Mouse (Mus musculus): ENCODE measurements at regions not wholly inside any gene's neighbourhood (a gene's known extent, or its start where the extent isn't known, plus 50 kb on each side); places are given as distances from the start of the nearest gene placed in this dataset.

DNA sequence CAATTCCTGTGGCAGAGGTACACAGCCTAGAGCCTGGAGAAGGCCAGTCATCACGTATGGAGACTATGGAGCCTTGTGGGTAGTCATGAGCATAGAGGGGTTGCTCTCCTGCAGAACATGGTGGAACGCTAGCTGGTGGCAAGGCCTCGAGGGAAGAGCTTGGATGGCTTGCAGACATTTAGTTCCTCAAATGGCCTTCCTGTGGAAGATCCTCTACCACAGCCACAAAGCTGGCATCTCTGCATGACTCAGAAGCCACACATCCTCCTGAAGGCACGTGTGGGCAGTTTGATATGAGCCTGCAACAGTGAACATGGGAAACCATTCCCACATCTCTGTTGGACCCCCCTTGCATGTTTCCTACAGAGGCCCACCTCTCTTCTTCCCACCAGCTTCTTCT is 547.9 kb upstream of the Lrrc6 start:
- no peaks in the 10 kb centered on the region for H3K36me3 ChIP-seq
- no peak overlapping the region for H3K9ac ChIP-seq (replicated peaks)
- H3K27ac ChIP-seq (replicated peaks) = no peak overlapping the region
- H3K4me1 ChIP-seq = no peaks in the 10 kb centered on the region
- H3K27me3 ChIP-seq = no peaks in the 10 kb centered on the region
- no peak overlapping the region for H3K4me2 ChIP-seq (replicated peaks)
- H3K9me3 ChIP-seq = no peaks in the 10 kb centered on the region
- H3K4me3 ChIP-seq = no peak overlapping the region
- ATAC-seq (ENCODE audit: low FRiP score, low read depth) = no peak
- WGBS = 91% methylated on average over 4 of the region's 4 CpGs

DNA sequence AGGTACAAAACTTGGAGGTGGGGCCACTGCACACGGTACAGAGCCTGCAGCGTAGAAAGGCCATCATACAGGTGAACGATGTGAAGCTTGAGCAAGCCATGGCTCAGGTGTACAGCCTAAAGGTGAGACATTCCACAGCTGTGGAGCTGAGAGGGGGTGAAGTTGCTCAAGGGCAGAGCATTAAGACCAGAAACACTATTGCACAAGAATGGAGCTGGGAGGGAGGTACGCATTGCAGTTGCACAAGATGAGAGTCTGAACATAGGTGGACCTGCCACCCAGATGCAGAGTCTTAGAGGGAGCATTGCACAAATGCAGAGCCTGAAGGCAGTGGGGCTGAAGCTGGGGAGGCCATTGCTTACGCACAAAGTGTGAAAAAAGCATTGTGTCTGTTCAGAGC is 547.4 kb upstream of the Lrrc6 start:
- Histone ChIP-seq H3K9ac (replicated peaks) (no peak overlapping the region), H3K4me2 (replicated peaks) (no peak overlapping the region), H3K9me3 (no peaks in the 10 kb centered on the region), H3K27ac (replicated peaks) (no peak overlapping the region), H3K4me1 (no peaks in the 10 kb centered on the region), H3K27me3 (no peaks in the 10 kb centered on the region), H3K36me3 (no peaks in the 10 kb centered on the region), H3K4me3 (no peak overlapping the region)
- 95% methylated on average over 5 of the region's 5 CpGs for WGBS
- no peak for ATAC-seq (ENCODE audit: low FRiP score, low read depth)

DNA sequence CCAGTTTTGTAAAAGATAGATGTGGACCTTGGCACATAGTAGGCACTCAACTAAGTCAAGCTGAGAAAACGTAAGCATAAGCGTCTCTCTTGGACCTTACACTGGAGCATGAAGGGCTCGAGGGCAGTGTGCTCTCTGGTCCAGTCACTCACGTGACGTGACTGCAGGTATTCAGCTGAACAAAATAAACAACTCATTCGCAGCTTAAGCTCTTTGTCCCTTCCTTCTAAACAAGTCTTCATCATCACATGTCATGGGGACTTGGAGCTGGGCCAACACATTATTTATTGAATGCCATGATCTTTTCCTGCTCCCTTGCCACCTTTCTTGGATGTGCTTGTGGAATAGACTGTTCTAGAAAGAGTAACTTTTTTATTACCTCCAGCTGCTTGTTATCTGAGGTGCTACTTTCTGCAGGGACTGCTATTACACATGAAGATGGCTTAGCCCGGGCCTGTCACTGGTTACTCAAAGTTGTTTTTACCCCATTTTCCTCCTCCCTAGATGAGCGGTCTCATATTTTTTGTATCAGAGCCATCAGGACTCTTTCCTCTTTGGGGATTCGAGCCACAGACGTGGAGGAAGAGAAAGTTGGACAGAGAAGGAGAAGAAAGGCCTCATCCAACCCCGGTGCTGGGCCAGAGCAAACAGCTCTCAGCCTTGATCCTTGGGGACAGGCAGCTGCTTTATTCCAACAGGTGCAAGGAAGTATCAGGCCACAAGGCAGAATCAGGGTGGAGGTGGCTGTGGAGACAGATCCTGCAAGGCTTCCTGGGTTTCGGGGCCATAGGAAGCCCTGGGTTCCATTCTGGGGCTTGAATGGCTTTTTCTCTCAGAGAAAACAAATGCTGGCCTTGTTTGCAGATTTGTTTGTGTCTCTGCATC is 545.5 kb upstream of the Lrrc6 start:
- ATAC-seq (ENCODE audit: low FRiP score, low read depth) = no peak
- WGBS = 84% methylated on average over 12 of the region's 12 CpGs
- H3K4me2 ChIP-seq (replicated peaks) = no peak overlapping the region

DNA sequence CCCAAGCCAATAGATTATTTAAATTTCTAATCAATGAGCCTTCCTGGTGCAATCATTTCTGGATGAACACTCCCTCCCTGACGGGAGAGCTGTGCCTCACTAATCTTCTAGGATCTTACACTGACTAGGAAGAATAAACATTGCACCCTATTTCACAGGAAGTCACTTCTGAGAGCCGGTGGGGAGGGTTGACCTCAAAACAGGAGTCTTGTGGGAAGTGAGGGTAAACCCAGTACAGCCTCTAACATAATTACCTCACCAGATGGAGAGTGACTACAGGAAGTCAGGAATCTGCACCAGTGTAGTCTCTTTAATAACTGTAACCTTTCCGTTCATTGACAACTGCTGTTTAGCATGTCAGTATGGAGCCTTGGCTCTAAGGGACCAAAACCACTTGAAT is 544.6 kb upstream of the Lrrc6 start:
- no peaks in the 10 kb centered on the region for H3K27me3 ChIP-seq
- 0 out of 2 replicates have a peak, but pooled peaks cover 1% of the 10 kb centered on the region for H3K4me1 ChIP-seq
- no peak for ATAC-seq (ENCODE audit: low FRiP score, low read depth)
- H3K9me3 ChIP-seq = no peaks in the 10 kb centered on the region
- no peak overlapping the region for H3K4me2 ChIP-seq (replicated peaks)
- H3K27ac ChIP-seq (replicated peaks) = no peak overlapping the region
- no peaks in the 10 kb centered on the region for H3K36me3 ChIP-seq
- no peak overlapping the region for H3K9ac ChIP-seq (replicated peaks)
- WGBS = 62% methylated on average over 3 of the region's 3 CpGs
- no peak overlapping the region for H3K4me3 ChIP-seq

More for the DNA sequence above, 545.5 kb upstream of the Lrrc6 start:
- Histone ChIP-seq H3K4me3 (no peak overlapping the region), H3K9ac (replicated peaks) (no peak overlapping the region), H3K4me1 (no peaks in the 10 kb centered on the region), H3K9me3 (no peaks in the 10 kb centered on the region), H3K36me3 (no peaks in the 10 kb centered on the region), H3K27me3 (no peaks in the 10 kb centered on the region), H3K27ac (replicated peaks) (no peak overlapping the region)

DNA sequence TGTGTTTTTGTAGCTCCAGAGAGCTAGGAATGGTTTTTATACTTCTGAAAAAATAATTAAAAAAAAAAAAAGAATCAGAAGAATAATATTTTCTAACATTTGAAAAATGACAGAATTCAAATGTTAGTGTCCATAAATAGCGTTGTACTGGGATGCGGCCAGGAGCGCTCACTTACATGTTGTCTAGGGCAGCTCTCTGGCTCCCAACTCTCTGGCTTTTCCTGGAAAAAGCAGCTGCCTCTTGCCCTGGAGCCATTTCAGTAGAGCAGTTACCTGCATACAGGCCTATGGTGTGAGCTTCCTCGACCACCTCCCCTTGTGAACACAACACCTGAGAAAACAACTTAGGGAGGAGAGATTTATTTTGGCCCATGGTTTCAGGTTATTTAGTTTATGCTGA is 544.1 kb upstream of the Lrrc6 start:
- H3K4me1 ChIP-seq = 0 out of 2 replicates have a peak, but pooled peaks cover 3% of the 10 kb centered on the region
- no peak overlapping the region for H3K9ac ChIP-seq (replicated peaks)
- H3K27me3 ChIP-seq = no peaks in the 10 kb centered on the region
- no peak overlapping the region for H3K4me2 ChIP-seq (replicated peaks)
- H3K27ac ChIP-seq (replicated peaks) = no peak overlapping the region
- WGBS = 94% methylated on average over 4 of the region's 4 CpGs
- H3K9me3 ChIP-seq = no peaks in the 10 kb centered on the region
- ATAC-seq (ENCODE audit: low FRiP score, low read depth) = no peak
- no peak overlapping the region for H3K4me3 ChIP-seq
- H3K36me3 ChIP-seq = no peaks in the 10 kb centered on the region

DNA sequence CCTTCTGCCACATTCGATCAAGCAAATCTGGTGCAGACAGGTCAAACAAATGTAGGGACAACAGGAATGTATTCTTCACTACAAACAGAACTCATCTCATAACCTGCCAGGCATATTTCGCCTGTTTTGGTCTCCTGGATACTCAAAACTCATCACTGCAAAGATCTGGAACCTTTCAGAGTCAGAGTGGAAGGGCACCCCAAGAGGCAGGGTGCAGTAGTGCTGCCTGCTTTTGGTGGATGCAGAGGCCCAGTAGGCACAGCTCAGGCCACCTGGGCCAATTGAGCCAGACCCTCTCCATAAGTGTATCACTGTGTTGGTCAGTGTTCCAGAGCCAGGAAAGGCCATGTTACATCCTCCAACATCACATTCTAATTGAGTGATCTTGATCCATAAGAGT is 541.4 kb upstream of the Lrrc6 start:
- Histone ChIP-seq H3K36me3 (no peaks in the 10 kb centered on the region), H3K4me2 (replicated peaks) (no peak overlapping the region), H3K27me3 (no peaks in the 10 kb centered on the region)

DNA sequence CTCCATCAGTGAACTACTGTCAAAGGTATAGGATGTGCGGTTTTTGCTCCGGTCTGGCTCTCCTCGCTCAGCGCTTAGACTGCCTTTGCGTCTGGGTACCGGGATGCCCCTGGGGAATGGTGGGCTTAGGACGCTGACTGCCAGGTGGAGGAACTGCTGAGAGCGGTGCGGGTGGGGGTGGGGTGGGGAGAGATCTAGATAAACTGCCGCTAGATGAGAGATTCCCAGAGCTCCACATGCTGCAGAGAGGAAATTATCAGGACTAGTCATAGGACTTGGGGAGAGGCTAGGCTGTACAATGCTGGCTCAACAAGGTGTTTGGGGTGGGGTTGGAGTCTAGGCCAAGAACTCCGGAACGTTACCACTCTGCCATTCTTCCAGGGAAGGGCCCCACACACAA is 539.5 kb upstream of the Lrrc6 start:
- Histone ChIP-seq H3K9me3 (no peaks in the 10 kb centered on the region), H3K9ac (replicated peaks) (no peak overlapping the region), H3K4me3 (no peak overlapping the region), H3K4me2 (replicated peaks) (peak overlapping the region; percentile 59), H3K27ac (replicated peaks) (no peak overlapping the region), H3K27me3 (no peaks in the 10 kb centered on the region), H3K4me1 (peaks cover 12% of the 10 kb centered on the region), H3K36me3 (no peaks in the 10 kb centered on the region)
- WGBS = 46% methylated on average over 12 of the region's 12 CpGs
- ATAC-seq (ENCODE audit: low FRiP score, low read depth) = no peak; the same call in 1 of the 2 replicates

More for the DNA sequence above, 541.4 kb upstream of the Lrrc6 start:
- Histone ChIP-seq H3K9ac (replicated peaks) (no peak overlapping the region), H3K27ac (replicated peaks) (no peak overlapping the region), H3K4me3 (no peak overlapping the region), H3K4me1 (peaks cover 12% of the 10 kb centered on the region), H3K9me3 (no peaks in the 10 kb centered on the region)
- WGBS = 87% methylated on average over 2 of the region's 2 CpGs
- ATAC-seq (ENCODE audit: low FRiP score, low read depth) = no peak

DNA sequence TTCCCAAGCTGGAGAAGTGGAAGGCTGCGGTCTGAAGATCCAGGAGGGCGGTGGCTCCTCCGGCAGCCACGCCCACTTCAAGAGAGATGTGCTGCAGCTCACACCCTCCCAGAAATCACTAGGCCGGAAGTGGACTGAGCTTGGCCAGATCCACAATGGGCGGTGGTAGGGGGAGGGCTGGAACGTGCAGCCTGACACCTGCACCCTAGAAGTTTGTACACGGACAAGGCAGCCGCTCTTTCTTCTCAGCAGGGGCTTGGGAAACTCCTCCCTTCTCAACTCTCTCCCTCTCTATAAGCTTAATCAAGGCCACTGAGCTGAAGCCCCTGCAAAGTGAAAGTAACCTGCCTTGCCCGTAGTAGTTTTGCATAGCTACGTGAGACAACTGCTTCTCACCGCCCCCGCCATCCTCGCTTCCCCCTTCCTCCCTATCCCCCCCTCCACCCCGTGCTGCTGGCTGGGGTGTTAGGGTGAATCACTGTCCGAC is 538.8 kb upstream of the Lrrc6 start:
- Histone ChIP-seq H3K4me1 (peaks cover 12% of the 10 kb centered on the region), H3K27ac (replicated peaks) (no peak overlapping the region), H3K9ac (replicated peaks) (peak overlapping the region; percentile 46), H3K27me3 (no peaks in the 10 kb centered on the region), H3K4me2 (replicated peaks) (peak overlapping the region; percentile 59), H3K9me3 (no peaks in the 10 kb centered on the region), H3K36me3 (no peaks in the 10 kb centered on the region), H3K4me3 (peak overlapping the region; percentile 37)
- peak; percentile 85 for ATAC-seq (ENCODE audit: low FRiP score, low read depth)
- WGBS = 8% methylated on average over 16 of the region's 16 CpGs

DNA sequence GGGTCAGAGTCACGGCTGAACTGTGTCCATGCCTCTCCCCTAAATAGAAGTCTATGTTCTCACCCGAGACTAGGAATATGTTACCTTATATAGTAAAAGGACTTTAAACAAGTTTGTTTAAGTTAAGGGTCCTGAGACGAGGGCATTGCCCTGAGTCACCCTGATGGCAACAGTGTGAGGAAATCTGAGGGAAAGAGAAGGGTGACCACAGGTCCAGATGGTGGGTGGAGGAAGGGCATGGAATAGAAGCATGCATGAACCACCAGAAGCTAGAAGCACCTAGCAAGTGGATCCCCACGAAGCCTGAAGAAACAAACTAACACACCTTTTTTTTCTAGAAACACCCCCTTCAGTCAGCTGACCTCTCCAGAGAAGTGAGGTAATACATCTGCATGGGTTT is 536.9 kb upstream of the Lrrc6 start:
- 83% methylated on average over 4 of the region's 4 CpGs for WGBS

DNA sequence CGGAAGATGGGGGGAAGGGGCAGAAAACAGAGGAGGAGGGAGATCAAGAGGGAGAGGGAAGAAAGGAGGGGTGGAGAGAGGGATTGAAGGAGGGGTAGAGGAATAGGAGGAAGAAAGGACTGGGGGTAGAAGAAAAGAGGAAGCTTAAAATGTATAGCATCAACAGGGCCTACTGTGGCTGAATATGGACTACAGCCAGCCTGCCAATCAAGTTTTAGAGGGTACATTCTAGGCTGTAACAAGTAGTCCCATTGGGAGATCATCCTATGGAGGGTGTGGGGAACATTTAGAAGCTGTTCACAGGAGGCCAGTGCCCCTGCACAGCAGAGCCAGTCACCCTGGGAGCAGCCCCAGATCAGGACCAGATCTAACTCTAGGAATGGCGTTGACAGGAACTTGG is 535.6 kb upstream of the Lrrc6 start:
- Histone ChIP-seq H3K27ac (replicated peaks) (no peak overlapping the region), H3K4me3 (no peak overlapping the region), H3K9me3 (no peaks in the 10 kb centered on the region), H3K27me3 (no peaks in the 10 kb centered on the region), H3K4me2 (replicated peaks) (no peak overlapping the region), H3K4me1 (peaks cover 12% of the 10 kb centered on the region), H3K9ac (replicated peaks) (no peak overlapping the region), H3K36me3 (no peaks in the 10 kb centered on the region)
- ATAC-seq (ENCODE audit: low FRiP score, low read depth) = no peak
- WGBS = 77% methylated on average over 2 of the region's 2 CpGs

More for the DNA sequence above, 536.9 kb upstream of the Lrrc6 start:
- Histone ChIP-seq H3K27ac (replicated peaks) (no peak overlapping the region), H3K4me2 (replicated peaks) (no peak overlapping the region), H3K4me1 (peaks cover 12% of the 10 kb centered on the region), H3K36me3 (no peaks in the 10 kb centered on the region), H3K9me3 (no peaks in the 10 kb centered on the region), H3K27me3 (no peaks in the 10 kb centered on the region), H3K4me3 (no peak overlapping the region), H3K9ac (replicated peaks) (no peak overlapping the region)
- ATAC-seq (ENCODE audit: low FRiP score, low read depth) = no peak

DNA sequence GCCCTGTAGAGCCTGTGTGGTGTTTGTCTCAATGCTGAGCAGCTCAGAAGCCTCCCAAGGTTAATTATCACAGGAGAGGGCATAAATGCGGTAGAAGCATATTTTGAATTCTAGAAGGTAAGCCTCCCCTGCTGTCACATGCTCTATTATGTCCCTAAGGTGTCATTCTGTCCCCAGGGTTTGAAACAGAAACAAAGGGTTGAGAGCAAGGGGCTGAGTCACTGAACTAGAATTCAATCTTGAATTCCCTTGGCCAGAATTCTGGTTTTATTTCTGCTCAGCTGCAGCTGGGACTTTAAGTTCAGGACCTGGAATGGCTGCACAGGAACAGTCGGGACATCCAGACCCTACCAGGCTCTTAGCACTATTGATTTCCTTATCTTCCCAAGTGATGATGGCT is 533.2 kb upstream of the Lrrc6 start:
- Histone ChIP-seq H3K9ac (replicated peaks) (no peak overlapping the region), H3K27me3 (no peaks in the 10 kb centered on the region), H3K27ac (replicated peaks) (no peak overlapping the region), H3K4me1 (0 out of 2 replicates have a peak, but pooled peaks cover under 1% of the 10 kb centered on the region), H3K4me2 (replicated peaks) (no peak overlapping the region), H3K4me3 (no peak overlapping the region), H3K36me3 (no peaks in the 10 kb centered on the region), H3K9me3 (no peaks in the 10 kb centered on the region)
- 77% methylated on average over 2 of the region's 2 CpGs for WGBS
- ATAC-seq (ENCODE audit: low FRiP score, low read depth) = no peak

DNA sequence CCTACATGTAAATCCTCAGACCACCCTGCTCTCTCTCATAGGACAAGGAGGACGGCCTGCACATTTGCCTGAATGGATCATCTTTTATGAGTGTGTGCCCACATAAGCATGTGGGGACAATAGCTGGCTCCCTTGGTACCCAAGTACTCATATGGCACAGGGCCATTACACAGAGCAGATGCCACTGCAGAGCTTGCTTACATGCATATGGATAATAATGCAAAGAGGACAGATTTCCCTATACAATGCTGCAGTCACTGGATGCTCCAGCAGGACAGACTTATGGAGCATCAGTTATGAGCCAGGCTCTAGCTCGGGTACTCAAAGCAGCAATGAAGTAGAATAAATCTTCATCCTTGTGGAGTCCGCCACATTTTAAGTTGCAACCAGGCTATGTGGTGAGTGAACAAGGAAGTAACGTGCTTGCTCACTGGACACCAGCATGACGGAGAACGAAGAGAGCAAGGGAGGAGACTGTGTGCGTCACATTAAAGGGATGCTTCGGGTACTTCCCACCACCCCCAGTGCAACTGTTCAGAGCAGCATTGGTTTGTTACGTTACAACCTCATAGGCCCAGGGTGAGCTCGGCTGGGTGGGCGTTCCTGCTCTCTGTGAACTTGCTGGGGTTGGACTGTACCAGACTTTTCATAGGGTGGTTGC is 531.3 kb upstream of the Lrrc6 start:
- Histone ChIP-seq H3K36me3 (no peaks in the 10 kb centered on the region), H3K4me1 (no peaks in the 10 kb centered on the region), H3K27ac (replicated peaks) (no peak overlapping the region), H3K9me3 (no peaks in the 10 kb centered on the region), H3K9ac (replicated peaks) (no peak overlapping the region), H3K4me3 (no peak overlapping the region), H3K4me2 (replicated peaks) (no peak overlapping the region), H3K27me3 (no peaks in the 10 kb centered on the region)
- ATAC-seq (ENCODE audit: low FRiP score, low read depth) = no peak
- 90% methylated on average over 11 of the region's 11 CpGs for WGBS

Data from midbrain, embryonic 12.5 days (tissue).